Comparison of ENCODE assay signal across 24 mouse cellular contexts in genomic region chr6:129218191-129218696, GRCm38 (mm10). TPM values are rescaled to one million over a fixed set of nuclear protein-coding genes. Genes with fewer than 3 reads are reported as not detected.
DNase-seq lines count a peak whose midpoint lies in the region; ATAC-seq and TF ChIP-seq lines count a peak whose summit lies in the region.
"Had no signal": no experiment of that assay in that cellular context is flagged by ENCODE, and none has a peak within 500 bp of the region (broad histone marks: within the 10 kb centered on the region; RNA-seq: fewer than 3 reads in every experiment).

No protein-coding gene starts in this region.

- H3K9ac ChIP-seq in liver, adult 2 months (ENCODE audit: low read depth, low read length) = no peak overlapping the region
- no peak overlapping the region for H3K9ac ChIP-seq in liver, embryonic 11.5 days (ENCODE audit: low read depth, low read length)
- H3K9ac ChIP-seq: hindbrain, embryonic 15.5 days; kidney, embryonic 15.5 days; limb, embryonic 12.5 days; liver, embryonic 13.5 days; lung, embryonic 15.5 days had no signal

- peaks cover 8% of the 10 kb centered on the region; the same call in 1 of the 2 replicates for H3K79me2 ChIP-seq in liver, adult 2 months (ENCODE audit: control insufficient read depth, insufficient read depth, low read length)

- H3K4me3 ChIP-seq in gastrocnemius, adult 2 months = no peak overlapping the region
- H3K4me3 ChIP-seq in liver, adult 2 months (ENCODE audit: insufficient read depth, low read depth, low read length) = no peak overlapping the region
- no peak overlapping the region for H3K4me3 ChIP-seq in liver, embryonic 11.5 days (ENCODE audit: low read depth, low read length)
- H3K4me3 ChIP-seq in small intestine, adult 2 months (ENCODE audit: low read depth, low read length) = no peak overlapping the region
- H3K4me3 ChIP-seq: hindbrain, embryonic 15.5 days; kidney, embryonic 15.5 days; limb, embryonic 12.5 days; liver, embryonic 13.5 days; lung, embryonic 15.5 days had no signal

- no peak for TF ChIP-seq CTCF in gastrocnemius, adult 2 months (IDR thresholded peaks at IDR 0.05)
- no peak for TF ChIP-seq CTCF in liver, adult 2 months (IDR thresholded peaks at IDR 0.05; ENCODE audit: low read depth, low read length)
- TF ChIP-seq CTCF in small intestine, adult 2 months (IDR thresholded peaks at IDR 0.05; ENCODE audit: extremely low read depth, insufficient read length, insufficient replicate concordance, low read depth, low read length) = no peak

- H3K27ac ChIP-seq in gastrocnemius, adult 2 months = peak overlapping the region; percentile 90
- H3K27ac ChIP-seq in liver, adult 2 months (replicated peaks; ENCODE audit: insufficient read depth, low read depth, low read length) = 0 out of 2 replicates have a peak overlapping the region, but pooled peaks have one; percentile 27
- no peak overlapping the region for H3K27ac ChIP-seq in liver, embryonic 11.5 days (ENCODE audit: low read depth, low read length)
- H3K27ac ChIP-seq in small intestine, adult 2 months (ENCODE audit: insufficient read depth, low read depth, low read length) = peak overlapping the region; percentile 75
- H3K27ac ChIP-seq: hindbrain, embryonic 15.5 days; kidney, embryonic 15.5 days; limb, embryonic 12.5 days; liver, embryonic 13.5 days; lung, embryonic 15.5 days had no signal

- 79% methylated on average over 5 of the region's 5 CpGs for WGBS in liver, adult 2 months
- 76% methylated on average over 5 of the region's 5 CpGs for WGBS in liver, embryonic 11.5 days
- 35% methylated on average over 5 of the region's 5 CpGs for WGBS in small intestine, adult 2 months

- intact Hi-C loops in gastrocnemius, adult 2 months (cut with DNase I) = no loop called here

- no peaks in the 10 kb centered on the region for H3K9me3 ChIP-seq in liver, embryonic 11.5 days (ENCODE audit: control insufficient read depth, low read length)
- H3K9me3 ChIP-seq: hindbrain, embryonic 15.5 days; kidney, embryonic 15.5 days; limb, embryonic 12.5 days; liver, embryonic 13.5 days; lung, embryonic 15.5 days had no signal

- no peak for ATAC-seq in liver, embryonic 11.5 days (replicated peaks; ENCODE audit: low FRiP score)
- ATAC-seq: forebrain, embryonic 14.5 days; intestine, embryonic 16.5 days had no signal

- no peak for TF ChIP-seq POLR2A in liver, adult 2 months (IDR thresholded peaks at IDR 0.05; ENCODE audit: extremely low read depth, insufficient read depth, low read length)
- no peak for TF ChIP-seq POLR2A in small intestine, adult 2 months (IDR thresholded peaks at IDR 0.05; ENCODE audit: low read depth, low read length)

- no peak for DNase-seq in gastrocnemius, adult 2 months
- no peak for DNase-seq in gastrocnemius, postnatal 4 days (ENCODE audit: low spot score in 2 of 2)
- peak; percentile 64 for DNase-seq in liver, adult 2 months (ENCODE audit: extremely low read depth, low read depth, low spot score)
- DNase-seq in liver, embryonic 11.5 days (ENCODE audit: low spot score) = no peak
- peak; percentile 22 for DNase-seq in CD4-positive helper T cell, adult 2 months (ENCODE audit: low read depth, low spot score)
- no peak for DNase-seq in embryo, embryonic 10 days (ENCODE audit: low spot score)
- DNase-seq: adrenal gland, adult 2 months; cerebellum, adult 11-12 months; cerebellum, postnatal 10 days; gastrocnemius, postnatal 10 days; kidney, postnatal 4 days; liver, embryonic 13.5 days; thymus, postnatal 4 days had no signal

- H3K4me1 ChIP-seq in liver, adult 2 months (ENCODE audit: control insufficient read depth, insufficient read depth, low read length) = peaks cover 31% of the 10 kb centered on the region
- H3K4me1 ChIP-seq in liver, embryonic 11.5 days (replicated peaks; ENCODE audit: control insufficient read depth, insufficient read depth, low read length) = peaks cover 6% of the 10 kb centered on the region; the same call in 1 of the 2 replicates
- H3K4me1 ChIP-seq in small intestine, adult 2 months (ENCODE audit: control insufficient read depth, insufficient read depth, insufficient read length, low read length) = peaks cover 29% of the 10 kb centered on the region; the same call in 1 of the 2 replicates
- H3K4me1 ChIP-seq: hindbrain, embryonic 15.5 days; limb, embryonic 12.5 days had no signal

- peaks cover 2% of the 10 kb centered on the region; the same call in 1 of the 2 replicates for H3K36me3 ChIP-seq in liver, adult 2 months (ENCODE audit: control insufficient read depth, insufficient read depth, low read length)
- H3K36me3 ChIP-seq in liver, embryonic 11.5 days (ENCODE audit: control insufficient read depth, insufficient read depth, low read length) = no peaks in the 10 kb centered on the region
- peaks cover 3% of the 10 kb centered on the region; the same call in 1 of the 2 replicates for H3K36me3 ChIP-seq in small intestine, adult 2 months (ENCODE audit: control insufficient read depth, insufficient read depth, low read length)
- H3K36me3 ChIP-seq: G1E; hindbrain, embryonic 15.5 days; kidney, embryonic 15.5 days; limb, embryonic 12.5 days; liver, embryonic 13.5 days; lung, embryonic 15.5 days had no signal

- no peak overlapping the region for H3K4me2 ChIP-seq in liver, embryonic 11.5 days
- H3K4me2 ChIP-seq: hindbrain, embryonic 15.5 days; kidney, embryonic 15.5 days; limb, embryonic 12.5 days; liver, embryonic 13.5 days; lung, embryonic 15.5 days; midbrain, embryonic 11.5 days had no signal

- H3K27me3 ChIP-seq in liver, adult 2 months (ENCODE audit: control insufficient read depth, insufficient read depth, low read length) = no peaks in the 10 kb centered on the region
- H3K27me3 ChIP-seq in liver, embryonic 11.5 days (replicated peaks; ENCODE audit: control insufficient read depth, insufficient read depth, low read length) = no peaks in the 10 kb centered on the region
- H3K27me3 ChIP-seq in small intestine, adult 2 months (ENCODE audit: control insufficient read depth, insufficient read depth, low read length) = no peaks in the 10 kb centered on the region
- H3K27me3 ChIP-seq: CH12.LX; hindbrain, embryonic 15.5 days; kidney, embryonic 15.5 days; limb, embryonic 12.5 days; liver, embryonic 13.5 days; lung, embryonic 15.5 days had no signal

RNA-seq across cellular contexts. Expression of gene Clec2d, which starts 37.8 kb away (rescaled TPM):
- 100 to 1,000 TPM in 1 of 2 experiments, 10 to 100 TPM in 1; 73.7 to 109 TPM for total RNA-seq in gastrocnemius, adult 2 months (2021)
- total RNA-seq in gastrocnemius, postnatal 4 days (2021) = 10 to 100 TPM; 32.1 to 44.6 TPM
- total RNA-seq in liver, adult 2 months (2014; rRNA removed) = 521 and 532 TPM in 2 replicates
- 124 and 141 TPM in 2 replicates for polyA plus RNA-seq in liver, adult 2 months (2012; rRNA removed)
- not detected in 2 replicates for polyA plus RNA-seq in liver, embryonic 11.5 days (2014; fragmentation: Nextera tagmentation; extraction: Ambion mirVana)
- 15.4 and 20.9 TPM in 2 replicates for polyA plus RNA-seq in small intestine, adult 2 months (2012; rRNA removed)
- total RNA-seq: G1E had no signal
- polyA plus RNA-seq: forebrain, embryonic 14.5 days; G1E; midbrain, embryonic 11.5 days had no signal

RNA-seq across cellular contexts. Expression of gene Cd69, which starts 57.0 kb away (rescaled TPM):
- total RNA-seq in gastrocnemius, adult 2 months (2021) = not detected
- under 1 TPM; 0.18 to 0.34 TPM for total RNA-seq in gastrocnemius, postnatal 4 days (2021)
- 0.74 and 1.1 TPM in 2 replicates for total RNA-seq in liver, adult 2 months (2014; rRNA removed)
- polyA plus RNA-seq in liver, adult 2 months (2012; rRNA removed) = 0.15 TPM in 1 of 2 replicates, not detected in the other
- 0.96 and 1.1 TPM in 2 replicates for polyA plus RNA-seq in liver, embryonic 11.5 days (2014; fragmentation: Nextera tagmentation; extraction: Ambion mirVana)
- 0.25 TPM in 1 of 2 replicates, not detected in the other for polyA plus RNA-seq in small intestine, adult 2 months (2012; rRNA removed)
- total RNA-seq: G1E; left cerebral cortex, postnatal 14 days had no signal
- polyA plus RNA-seq: adrenal gland, adult 2 months; forebrain, embryonic 14.5 days; G1E; hindbrain, embryonic 15.5 days; kidney, embryonic 15.5 days; limb, embryonic 12.5 days; midbrain, embryonic 11.5 days had no signal

Comparison
In these comparisons a context has a peak if more than half of its experiments do, and no peak if none do; other contexts are left out.
1. DNase-seq: peak in liver, adult 2 months (single experiment) and CD4-positive helper T cell, adult 2 months (single experiment); none in gastrocnemius, adult 2 months (single experiment), gastrocnemius, postnatal 4 days (0 of 2), liver, embryonic 11.5 days (single experiment) and embryo, embryonic 10 days (single experiment).